Mouse (Mus musculus) embryonic fibroblast, embryonic 13.5 days (primary cell): ENCODE results near the gene Nup210l.

Source experiments
- CTCF ChIP-seq: IDR thresholded peaks from 2 replicates; pipeline ENCODE4 v1.5.1; 2011; ENCODE audit warnings: mild to moderate bottlenecking, control low read depth, low read length, moderate library complexity, borderline replicate concordance; ENCODE audit not compliant: insufficient read depth
- POLR2A ChIP-seq: IDR thresholded peaks from 2 replicates; pipeline ENCODE4 v1.6.1; 2011; ENCODE audit warnings: low read depth, mild to moderate bottlenecking, control low read depth, low read length, moderate library complexity

- TF ChIP-seq CTCF (no peak), POLR2A (no peak)
Measured at GRCm38 (mm10) chr3:90086068-90086467, 17.9 kb upstream of the Nup210l start.
